Mouse (Mus musculus) embryonic facial prominence, embryonic 11.5 days (tissue): ENCODE measurements around the gene Fan1. TPM values are rescaled to one million over a fixed set of nuclear protein-coding genes. Genes with fewer than 3 reads are reported as not detected.

Experiments
- polyA plus RNA-seq: library from polyadenylated mRNA; unstranded; fragments of >200 nt; fragmentation: Nextera tagmentation; extraction: Ambion mirVana; gene quantifications from 2 replicates; pipeline ENCODE4 v1.2.1, GENCODE M21; 2014

Fan1 gene
- polyA plus RNA-seq, 1 experiment from 2014 or later, result 6.4 TPM

Other genes with a start within 250 kb of the Fan1 start
- 16.1 and 33.5 TPM in 2 replicates for gene Trpm1, start 220.3 kb downstream of the Fan1 start, polyA plus RNA-seq
- 12.4 and 13.2 TPM in 2 replicates for gene Mtmr10, start 86.4 kb downstream of the Fan1 start, polyA plus RNA-seq
- 55.3 and 68.7 TPM in 2 replicates for gene Mphosph10, start 18.2 kb upstream of the Fan1 start, polyA plus RNA-seq
- gene Mcee, start 18.5 kb upstream of the Fan1 start, polyA plus RNA-seq, result 44.3 and 44.4 TPM in 2 replicates
- gene Apba2, start 127.6 kb upstream of the Fan1 start, polyA plus RNA-seq, result 18.3 and 20.7 TPM in 2 replicates